Mouse (Mus musculus): ENCODE results near the gene Gemin6. TPM values are rescaled to one million over a fixed set of nuclear protein-coding genes. Genes with fewer than 3 reads are reported as not detected.
"Not testable (repeated sequence)": the region's sequence is repeated elsewhere in the genome, so short reads cannot be mapped to it uniquely, and the experiment has no call there.

Gemin6 gene
- polyA plus RNA-seq, 1 experiment from 2014 or later = 18.1 TPM

DNA sequence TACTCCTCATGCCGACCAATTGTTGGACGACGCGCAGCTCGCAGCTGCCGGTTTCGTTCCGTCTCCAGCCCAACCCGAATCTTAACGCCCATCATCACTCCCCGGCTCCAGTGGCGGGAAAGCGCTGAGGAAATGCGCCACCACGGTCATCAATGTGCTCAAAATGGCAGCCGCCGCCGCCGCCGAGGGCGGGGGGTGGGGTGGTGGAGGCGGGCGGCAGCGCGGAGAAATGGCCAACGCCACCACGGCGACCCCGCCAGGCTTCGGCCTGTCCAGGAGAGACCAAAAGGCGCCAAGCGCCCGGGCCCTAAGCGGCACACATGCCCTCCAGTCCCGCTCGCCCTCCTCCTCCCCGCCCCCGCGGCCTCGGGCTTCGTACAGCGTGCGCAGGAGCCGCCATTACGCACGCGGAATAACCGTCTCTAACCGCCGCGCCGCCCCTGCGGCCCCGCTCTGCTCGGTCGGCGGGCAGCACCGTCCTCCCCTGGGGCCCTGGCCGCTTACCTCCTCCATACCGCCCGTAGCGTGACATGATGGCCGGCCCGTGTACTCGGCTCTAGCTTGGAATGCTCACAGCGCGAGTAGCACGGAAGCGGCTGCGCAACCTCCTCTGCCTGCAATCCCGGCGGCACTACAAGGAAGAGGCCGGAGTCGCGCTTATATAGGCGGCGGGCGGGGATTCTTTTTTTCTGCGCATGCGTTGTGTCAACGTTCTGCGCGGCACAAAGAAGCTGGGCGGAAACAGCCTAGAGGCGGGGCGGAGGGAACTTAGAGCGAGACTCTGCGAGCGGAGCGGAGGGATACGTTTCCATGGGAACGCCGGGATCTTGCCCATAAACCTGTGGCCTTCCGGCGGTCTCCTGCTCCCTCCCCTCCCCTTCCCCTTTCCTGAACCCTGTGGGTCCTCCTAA is 17.3 kb upstream of the Gemin6 start, which contains the start of the genes Srsf7 and Ttc39d:
Srsf7 (minus strand) TSS at position 637 of the 911 bp plus-strand sequence.
Ttc39d (plus strand) TSS at position 790 of the 911 bp plus-strand sequence.
- peak; percentile 92 for ATAC-seq (replicated peaks)
- Histone ChIP-seq H3K4me2 (peak within 1 kb of the TSS; percentile 80), H3K36me3 (replicated peaks) (peaks cover 17% of the 10 kb centered on the region), H3K4me3 (peak within 1 kb of the TSS; percentile 74), H3K27me3 (replicated peaks) (no peaks in the 10 kb centered on the region), H3K27ac (peak within 1 kb of the TSS; percentile 99), H3K9me3 (no peaks in the 10 kb centered on the region), H3K9ac (peak within 1 kb of the TSS; percentile 90), H3K4me1 (peaks cover 19% of the 10 kb centered on the region)
- under 1% methylated on average over 95 of the region's 95 CpGs for WGBS

DNA sequence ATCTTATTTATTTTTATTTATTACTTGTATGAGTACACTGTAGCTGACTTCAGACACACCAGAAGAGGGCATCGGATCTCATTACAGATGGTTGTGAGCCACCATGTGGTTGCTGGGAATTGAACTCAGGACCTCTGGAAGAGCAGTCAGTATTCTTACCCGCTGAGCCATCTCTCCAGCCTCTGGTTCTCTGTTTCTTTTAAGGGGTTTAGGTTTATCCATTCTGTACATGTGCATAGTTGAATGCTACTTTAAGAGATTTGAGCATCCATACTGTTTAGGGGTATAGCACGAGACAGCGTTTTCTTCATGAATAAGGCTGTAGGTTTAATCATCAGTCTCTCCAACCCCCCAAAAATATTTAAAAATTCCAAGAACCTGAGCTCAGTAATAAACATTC is 10.2 kb upstream of the Gemin6 start:
- H3K27me3 ChIP-seq (replicated peaks); ATAC-seq (replicated peaks): not testable (repeated sequence)
- 89% methylated on average over 4 of the region's 4 CpGs for WGBS

DNA sequence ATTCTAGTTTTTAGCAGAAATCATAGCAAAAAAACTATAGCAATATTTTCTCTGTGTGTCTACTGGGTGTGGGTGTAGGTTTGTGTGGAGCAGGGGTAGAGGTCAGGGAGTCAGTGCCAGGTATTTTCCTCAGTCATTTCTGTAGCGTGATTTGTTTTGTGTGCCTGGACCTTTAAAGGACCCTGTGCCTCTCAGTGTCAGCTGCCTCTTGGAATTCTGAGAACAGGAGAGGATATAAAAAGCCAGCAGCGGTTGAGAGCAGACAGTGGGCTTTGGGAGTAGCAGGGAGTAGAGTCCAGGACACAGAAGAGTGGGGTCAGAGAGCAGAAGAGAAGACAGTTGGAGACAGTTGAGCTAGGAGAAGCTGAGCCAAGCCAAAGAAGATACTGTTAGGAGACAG is 4.1 kb upstream of the Gemin6 start:
- ATAC-seq (replicated peaks) = no peak
- Histone ChIP-seq H3K27ac (no peak overlapping the region), H3K36me3 (replicated peaks) (no peaks in the 10 kb centered on the region), H3K9ac (no peak overlapping the region), H3K9me3 (no peaks in the 10 kb centered on the region), H3K4me2 (no peak overlapping the region), H3K4me3 (no peak overlapping the region), H3K4me1 (peaks cover 5% of the 10 kb centered on the region), H3K27me3 (replicated peaks) (no peaks in the 10 kb centered on the region)
- WGBS = 86% methylated on average over 2 of the region's 2 CpGs

More for the DNA sequence above, 10.2 kb upstream of the Gemin6 start:
- not testable (repeated sequence) for H3K4me3 ChIP-seq; H3K36me3 ChIP-seq (replicated peaks); H3K9ac ChIP-seq; H3K4me1 ChIP-seq; H3K9me3 ChIP-seq; H3K27ac ChIP-seq; H3K4me2 ChIP-seq

DNA sequence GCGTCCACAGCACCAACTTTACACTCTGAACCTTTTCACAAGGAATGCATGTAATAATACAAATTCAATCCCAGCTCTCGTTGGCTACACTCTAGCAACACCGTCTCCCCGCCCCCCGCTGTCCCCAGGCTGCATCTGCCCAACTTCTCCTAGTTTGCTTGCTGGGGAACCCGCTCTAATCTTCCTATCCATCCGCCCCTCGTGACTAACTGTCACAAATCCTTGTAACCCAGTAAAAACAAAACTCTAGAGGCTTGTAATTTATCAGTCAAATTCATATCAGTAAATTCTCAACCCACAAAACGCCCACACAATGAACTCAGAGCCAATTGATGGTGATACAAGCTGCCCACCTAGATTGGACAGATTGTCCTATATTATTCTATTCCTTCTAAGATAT is 3.0 kb upstream of the Gemin6 start:
- no peak overlapping the region for H3K4me3 ChIP-seq
- no peaks in the 10 kb centered on the region for H3K27me3 ChIP-seq (replicated peaks)
- 65% methylated on average over 9 of the region's 9 CpGs for WGBS
- no peak overlapping the region for H3K4me2 ChIP-seq
- no peak overlapping the region for H3K27ac ChIP-seq
- H3K9ac ChIP-seq = no peak overlapping the region
- peaks cover 6% of the 10 kb centered on the region for H3K4me1 ChIP-seq
- no peak for ATAC-seq (replicated peaks)
- H3K9me3 ChIP-seq = no peaks in the 10 kb centered on the region
- no peaks in the 10 kb centered on the region for H3K36me3 ChIP-seq (replicated peaks)

DNA sequence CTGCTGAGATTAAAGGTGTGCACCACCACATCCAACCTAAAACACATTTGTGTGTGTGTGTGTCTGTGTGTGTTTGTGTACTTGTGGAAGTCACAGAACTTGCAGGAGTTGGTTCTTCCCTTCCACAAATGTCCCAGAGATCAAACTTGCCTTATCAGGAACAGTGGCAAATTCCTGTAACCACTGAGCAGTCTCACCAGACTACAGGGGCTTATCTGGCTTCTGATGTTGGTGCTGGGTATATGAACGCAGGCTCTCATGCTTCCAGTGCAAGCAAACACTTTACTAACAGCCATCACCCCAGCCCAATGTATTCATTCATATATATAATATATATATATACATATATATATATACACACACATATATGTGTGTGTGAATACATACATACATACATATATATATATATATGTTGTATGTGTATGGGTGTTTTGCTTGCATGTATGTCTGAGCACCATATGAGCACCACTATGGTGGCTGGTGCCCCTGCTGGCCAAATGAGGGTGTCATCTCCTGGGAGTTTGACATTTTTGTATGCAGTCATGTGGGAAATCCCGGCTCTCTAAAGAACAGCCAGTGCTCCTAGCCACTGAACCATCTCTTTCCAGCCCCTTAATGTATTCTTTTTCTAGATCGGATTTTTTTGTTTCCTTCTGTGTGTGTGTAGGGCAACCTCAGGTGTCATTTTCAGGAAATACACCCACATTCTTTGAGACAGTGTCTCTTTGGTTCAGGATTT is 2.2 kb upstream of the Gemin6 start:
- ATAC-seq (replicated peaks) = no peak
- Histone ChIP-seq H3K4me3 (no peak overlapping the region), H3K9ac (no peak overlapping the region), H3K4me2 (no peak overlapping the region), H3K36me3 (replicated peaks) (no peaks in the 10 kb centered on the region), H3K4me1 (peaks cover 6% of the 10 kb centered on the region), H3K27me3 (replicated peaks) (no peaks in the 10 kb centered on the region), H3K27ac (no peak overlapping the region), H3K9me3 (no peaks in the 10 kb centered on the region)
- WGBS = 61% methylated on average over 3 of the region's 3 CpGs

DNA sequence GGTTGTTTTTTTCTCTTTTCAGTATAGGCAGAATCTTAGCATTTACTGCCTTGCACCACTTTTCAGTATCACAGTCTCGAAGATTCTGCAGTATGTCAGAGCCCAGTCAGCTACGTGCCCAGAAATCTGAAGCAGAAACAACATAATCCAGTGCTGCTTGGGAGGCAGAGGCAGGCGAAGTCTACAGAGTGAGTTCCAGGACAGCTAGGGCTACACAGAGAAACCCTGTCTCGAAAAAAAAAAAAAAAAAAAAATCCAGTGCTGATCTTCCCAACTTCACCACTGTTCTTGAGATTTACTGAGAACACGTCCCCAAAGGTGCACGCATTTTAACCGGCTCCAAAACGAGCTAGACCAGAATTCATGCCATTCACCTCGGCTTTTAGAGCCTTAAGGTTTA is 412 bp upstream of the Gemin6 start:
- no peaks in the 10 kb centered on the region for H3K9me3 ChIP-seq
- H3K36me3 ChIP-seq (replicated peaks) = no peaks in the 10 kb centered on the region
- WGBS = 7% methylated on average over 9 of the region's 9 CpGs
- peak; percentile 72 for ATAC-seq (replicated peaks)
- peak overlapping the region; percentile 58 for H3K4me3 ChIP-seq
- H3K4me1 ChIP-seq = peaks cover 6% of the 10 kb centered on the region
- peak overlapping the region; percentile 72 for H3K27ac ChIP-seq
- no peaks in the 10 kb centered on the region for H3K27me3 ChIP-seq (replicated peaks)
- peak overlapping the region; percentile 76 for H3K4me2 ChIP-seq
- peak overlapping the region; percentile 54 for H3K9ac ChIP-seq

DNA sequence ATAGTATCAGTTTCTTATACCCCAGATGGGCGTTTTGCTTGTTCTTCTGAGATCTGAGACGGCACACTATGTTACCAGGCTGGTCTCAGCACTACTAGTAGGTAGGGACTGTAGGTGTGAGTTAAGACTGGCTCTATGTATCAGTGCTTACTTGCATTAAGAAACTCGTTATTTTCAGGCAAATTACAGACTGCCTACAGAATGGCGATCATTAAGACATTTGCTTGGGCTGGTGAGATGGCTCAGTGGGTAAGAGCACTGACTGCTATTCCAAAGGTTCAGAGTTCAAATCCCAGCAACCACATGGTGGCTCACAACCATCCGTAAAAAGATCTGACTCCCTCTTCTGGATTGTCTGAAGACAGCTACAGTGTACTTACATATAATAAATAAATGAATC is 901 bp downstream of the Gemin6 start:
- ATAC-seq (replicated peaks) = peak; percentile 6; the same call in 1 of the 2 replicates
- 0 out of 2 replicates have a peak overlapping the region, but pooled peaks have one; percentile 72 for H3K27ac ChIP-seq

DNA sequence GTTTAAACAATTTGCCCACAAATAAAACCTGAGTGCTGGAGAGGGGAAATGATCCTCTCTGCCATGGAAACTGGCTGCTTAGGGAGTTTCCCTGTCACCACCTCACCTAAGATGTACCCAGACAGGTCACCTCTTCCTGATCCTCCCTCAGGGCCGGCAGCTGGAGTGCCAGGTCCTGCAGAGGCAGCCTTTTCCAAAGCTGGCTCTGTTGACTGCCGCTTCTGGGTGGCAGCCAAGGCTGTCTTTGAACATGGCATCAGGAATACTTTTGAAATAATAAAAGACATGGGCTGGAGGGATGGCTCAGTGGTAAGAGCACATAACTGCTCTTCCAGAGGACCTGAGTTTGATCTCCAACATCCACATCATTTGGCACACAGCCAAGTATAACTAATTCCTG is 5.2 kb downstream of the Gemin6 start:
- no peak overlapping the region for H3K27ac ChIP-seq
- WGBS = 85% methylated on average over 2 of the region's 2 CpGs
- no peak overlapping the region for H3K4me3 ChIP-seq

More for the DNA sequence above, 901 bp downstream of the Gemin6 start:
- H3K4me3 ChIP-seq = peak overlapping the region; percentile 58
- 59% methylated on average over 5 of the region's 5 CpGs for whole genome bisulfite sequencing
- peak overlapping the region; percentile 54 for H3K9ac ChIP-seq
- not testable (repeated sequence) for H3K27me3 ChIP-seq (replicated peaks); H3K36me3 ChIP-seq (replicated peaks); H3K9me3 ChIP-seq; H3K4me1 ChIP-seq
- H3K4me2 ChIP-seq = peak overlapping the region; percentile 76

DNA sequence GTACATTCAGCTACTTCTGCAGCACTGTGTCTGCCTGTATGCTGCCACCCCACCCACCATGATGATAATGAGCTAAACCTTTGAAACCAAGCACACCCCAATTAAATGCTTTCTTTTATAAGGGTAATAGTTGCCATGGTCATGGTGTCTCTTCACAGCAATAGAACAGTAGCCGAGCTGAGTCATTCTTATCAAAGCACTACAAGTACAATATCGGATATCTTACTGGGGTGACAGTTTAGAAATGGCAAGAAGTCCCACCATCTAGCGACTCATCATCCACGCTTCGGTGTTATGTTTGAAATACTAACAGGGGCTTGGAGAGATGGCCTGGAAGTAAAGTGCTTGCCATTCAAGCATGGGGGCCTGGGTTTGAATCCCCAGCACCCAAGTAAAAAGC is 9.6 kb downstream of the Gemin6 start:
- Histone ChIP-seq H3K9me3 (no peaks in the 10 kb centered on the region), H3K27me3 (replicated peaks) (no peaks in the 10 kb centered on the region), H3K4me3 (no peak overlapping the region), H3K36me3 (replicated peaks) (peaks cover 9% of the 10 kb centered on the region; the same call in 1 of the 2 replicates), H3K4me1 (no peaks in the 10 kb centered on the region), H3K9ac (no peak overlapping the region), H3K4me2 (no peak overlapping the region), H3K27ac (no peak overlapping the region)
- ATAC-seq (replicated peaks) = no peak
- WGBS = 97% methylated on average over 5 of the region's 5 CpGs

More for the DNA sequence above, 5.2 kb downstream of the Gemin6 start:
- ATAC-seq (replicated peaks) = no peak
- Histone ChIP-seq H3K27me3 (replicated peaks) (no peaks in the 10 kb centered on the region), H3K36me3 (replicated peaks) (no peaks in the 10 kb centered on the region), H3K4me2 (no peak overlapping the region), H3K9me3 (no peaks in the 10 kb centered on the region), H3K9ac (no peak overlapping the region), H3K4me1 (peaks cover 6% of the 10 kb centered on the region)

DNA sequence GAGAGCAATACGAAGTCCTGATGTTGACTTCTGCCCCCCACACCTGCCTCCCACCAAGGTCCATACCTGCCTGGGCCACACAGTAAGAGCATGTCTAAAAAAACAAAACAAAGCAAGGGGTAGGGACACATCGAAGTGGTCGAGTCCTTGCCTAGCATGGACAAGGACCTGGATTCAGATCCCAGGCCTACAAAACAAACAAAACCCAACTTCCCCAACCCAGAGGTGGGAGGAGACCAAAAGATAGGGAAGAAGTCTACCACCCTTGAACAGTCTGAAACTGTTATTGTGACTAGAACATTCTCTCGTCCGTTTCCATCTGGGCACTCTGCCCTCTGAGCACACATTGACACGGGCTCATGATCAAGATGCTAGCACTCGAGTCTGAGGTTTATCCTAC is 10.1 kb downstream of the Gemin6 start:
- ATAC-seq (replicated peaks) = no peak
- no peaks in the 10 kb centered on the region for H3K4me1 ChIP-seq
- no peak overlapping the region for H3K4me3 ChIP-seq
- H3K9ac ChIP-seq = no peak overlapping the region
- no peak overlapping the region for H3K4me2 ChIP-seq
- H3K27me3 ChIP-seq (replicated peaks) = no peaks in the 10 kb centered on the region
- no peaks in the 10 kb centered on the region for H3K9me3 ChIP-seq
- 90% methylated on average over 7 of the region's 7 CpGs for WGBS
- peaks cover 14% of the 10 kb centered on the region for H3K36me3 ChIP-seq (replicated peaks)
- no peak overlapping the region for H3K27ac ChIP-seq

DNA sequence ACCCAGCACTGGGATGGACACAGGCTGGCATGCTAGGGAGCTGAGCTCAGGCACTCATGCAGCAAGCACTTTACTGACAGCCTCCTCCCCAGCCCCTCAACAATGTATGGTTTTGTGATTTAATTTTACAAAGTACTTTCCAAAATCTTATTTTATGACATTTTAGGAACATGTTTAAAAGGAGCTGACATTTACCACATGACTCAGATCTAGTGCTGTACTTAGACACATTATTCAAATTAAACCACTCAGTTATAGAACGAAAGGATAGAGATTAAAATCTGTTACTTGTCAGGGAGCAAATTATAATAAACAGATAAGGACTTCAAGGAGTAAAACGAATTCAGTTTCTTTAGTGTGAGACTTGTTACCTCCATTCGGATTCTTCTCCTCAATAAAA is 11.2 kb downstream of the Gemin6 start:
- no peaks in the 10 kb centered on the region for H3K9me3 ChIP-seq
- H3K27me3 ChIP-seq (replicated peaks) = no peaks in the 10 kb centered on the region
- WGBS = 87% methylated on average over 3 of the region's 3 CpGs
- no peak for ATAC-seq (replicated peaks)
- H3K4me2 ChIP-seq = no peak overlapping the region
- H3K4me1 ChIP-seq = no peaks in the 10 kb centered on the region
- H3K4me3 ChIP-seq = no peak overlapping the region
- peaks cover 25% of the 10 kb centered on the region for H3K36me3 ChIP-seq (replicated peaks)
- no peak overlapping the region for H3K9ac ChIP-seq
- H3K27ac ChIP-seq = no peak overlapping the region

DNA sequence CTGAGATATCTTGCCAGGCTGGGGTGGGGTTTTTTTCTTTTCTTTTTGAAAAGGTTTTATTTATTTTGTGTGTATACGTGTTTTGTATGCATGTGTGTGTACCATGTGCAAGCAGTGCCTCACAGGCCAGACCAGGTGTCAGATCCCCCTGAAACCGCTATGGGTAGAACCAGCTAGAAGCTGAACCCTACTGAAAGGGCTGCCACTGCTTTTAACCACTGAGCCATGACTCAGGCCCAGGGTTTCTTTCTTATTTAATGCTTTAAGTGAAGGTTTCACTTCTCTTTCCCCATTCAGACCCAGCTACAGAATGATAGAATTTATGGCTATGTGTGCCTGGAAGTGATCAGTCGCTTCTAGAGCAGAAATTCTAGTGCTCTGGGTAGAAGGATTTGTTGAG is 12.6 kb downstream of the Gemin6 start:
- Histone ChIP-seq H3K4me1 (no peaks in the 10 kb centered on the region), H3K9me3 (no peaks in the 10 kb centered on the region), H3K27me3 (replicated peaks) (no peaks in the 10 kb centered on the region), H3K27ac (no peak overlapping the region), H3K36me3 (replicated peaks) (peaks cover 35% of the 10 kb centered on the region), H3K9ac (no peak overlapping the region), H3K4me2 (no peak overlapping the region), H3K4me3 (no peak overlapping the region)
- no peak for ATAC-seq (replicated peaks)
- 94% methylated on average over 3 of the region's 3 CpGs for WGBS
